Mouse (Mus musculus): ENCODE data around the gene Akap13.
"Not testable (repeated sequence)": the region's sequence is repeated elsewhere in the genome, so short reads cannot be mapped to it uniquely, and the experiment has no call there.

Gene Akap13

DNA sequence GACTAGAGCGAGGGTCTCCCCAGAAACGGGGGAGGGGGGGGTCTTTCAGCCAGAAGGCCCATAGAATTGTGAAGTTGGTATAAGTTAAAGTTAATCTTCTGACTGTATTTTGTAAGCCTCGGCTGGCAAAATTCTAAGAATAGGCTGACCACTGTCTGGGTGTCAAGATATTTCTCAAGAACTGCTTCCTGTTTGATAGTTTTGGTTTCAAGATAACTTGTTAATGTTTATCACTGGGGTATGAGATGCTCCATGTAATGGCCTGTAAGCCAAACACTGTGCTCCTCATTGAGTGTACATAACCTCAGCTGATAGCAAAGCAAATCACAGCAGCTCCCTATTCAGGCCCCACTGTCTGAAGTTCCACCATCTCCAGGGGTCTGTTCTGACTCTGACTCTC, 332.0 kb downstream of the Akap13 start:
- no peak for DNase-seq (ENCODE audit: extremely low spot score, low read depth, low spot score)

DNA sequence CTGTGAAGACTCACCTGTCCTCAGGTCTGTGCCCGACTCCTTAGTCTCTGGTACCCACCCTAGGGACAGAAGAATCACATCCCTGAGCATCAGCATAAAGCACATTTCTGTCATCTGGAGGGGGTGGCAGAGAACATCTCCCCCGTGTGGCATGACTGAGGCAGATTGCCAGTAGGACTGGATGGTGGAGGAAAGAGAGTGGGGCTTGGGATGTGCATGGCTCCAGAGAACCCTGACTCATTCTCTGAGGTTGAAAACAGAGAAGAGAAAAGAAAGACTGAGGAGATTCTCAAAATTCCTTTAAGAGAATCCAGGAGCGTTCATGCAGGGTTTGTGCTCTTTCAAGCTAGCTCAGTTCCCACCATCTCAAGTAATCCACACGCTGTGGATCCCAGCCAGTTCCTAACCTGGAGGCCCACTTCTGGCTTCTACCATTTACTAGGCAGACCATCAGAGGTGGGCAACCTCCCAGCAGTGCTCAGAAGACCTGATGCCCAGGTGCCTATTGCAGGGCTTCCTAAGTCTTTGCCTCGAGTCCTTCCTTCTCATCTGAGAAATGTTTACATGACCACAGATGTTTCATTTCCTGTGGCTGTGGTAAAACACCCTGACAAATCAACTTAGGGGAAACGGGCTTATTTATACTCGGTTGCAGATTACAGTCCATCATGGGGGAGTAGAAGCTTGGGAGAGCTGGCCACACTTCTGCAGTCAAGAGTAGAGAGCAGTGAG, 332.9 kb downstream of the Akap13 start:
- DNase-seq (ENCODE audit: extremely low spot score, low read depth, low spot score) = not testable (repeated sequence)

DNA sequence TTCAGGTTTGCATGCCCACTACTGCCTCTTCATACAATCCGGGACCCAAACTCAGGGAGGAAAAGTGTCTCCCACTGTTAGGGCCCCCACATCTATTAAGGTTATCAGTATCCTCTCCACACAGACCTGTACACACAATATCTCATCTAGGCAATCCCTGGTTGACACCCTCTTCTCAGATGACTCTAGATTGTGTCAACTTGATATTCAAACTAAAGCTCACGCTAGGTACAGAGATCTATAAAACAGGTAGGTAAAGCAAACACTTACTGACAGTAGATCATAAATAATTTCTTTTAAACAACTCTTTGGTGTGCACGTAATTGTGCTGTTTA, 333.4 kb downstream of the Akap13 start:
- not testable (repeated sequence) for DNase-seq (ENCODE audit: extremely low spot score, low read depth, low spot score)

DNA sequence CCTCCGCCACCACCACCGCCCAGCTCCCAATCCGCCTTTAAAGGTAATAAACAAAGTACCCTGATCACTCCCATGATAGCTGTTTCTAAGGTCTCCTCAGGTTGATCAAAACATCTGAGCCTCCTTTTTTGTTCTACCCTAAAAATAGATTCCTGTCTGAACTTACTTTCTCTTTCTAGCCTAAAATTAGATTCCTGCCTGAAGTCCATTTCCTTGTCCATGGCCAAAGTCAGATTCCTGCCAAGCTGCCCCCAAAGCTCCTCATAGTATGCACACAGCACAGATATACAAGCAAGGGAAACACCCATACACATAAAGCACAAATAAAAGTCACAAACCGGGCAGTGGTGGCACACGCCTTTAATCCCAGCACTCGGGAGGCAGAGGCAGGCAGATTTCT, 334.4 kb downstream of the Akap13 start:
- DNase-seq (ENCODE audit: extremely low spot score, low read depth, low spot score) = no peak

DNA sequence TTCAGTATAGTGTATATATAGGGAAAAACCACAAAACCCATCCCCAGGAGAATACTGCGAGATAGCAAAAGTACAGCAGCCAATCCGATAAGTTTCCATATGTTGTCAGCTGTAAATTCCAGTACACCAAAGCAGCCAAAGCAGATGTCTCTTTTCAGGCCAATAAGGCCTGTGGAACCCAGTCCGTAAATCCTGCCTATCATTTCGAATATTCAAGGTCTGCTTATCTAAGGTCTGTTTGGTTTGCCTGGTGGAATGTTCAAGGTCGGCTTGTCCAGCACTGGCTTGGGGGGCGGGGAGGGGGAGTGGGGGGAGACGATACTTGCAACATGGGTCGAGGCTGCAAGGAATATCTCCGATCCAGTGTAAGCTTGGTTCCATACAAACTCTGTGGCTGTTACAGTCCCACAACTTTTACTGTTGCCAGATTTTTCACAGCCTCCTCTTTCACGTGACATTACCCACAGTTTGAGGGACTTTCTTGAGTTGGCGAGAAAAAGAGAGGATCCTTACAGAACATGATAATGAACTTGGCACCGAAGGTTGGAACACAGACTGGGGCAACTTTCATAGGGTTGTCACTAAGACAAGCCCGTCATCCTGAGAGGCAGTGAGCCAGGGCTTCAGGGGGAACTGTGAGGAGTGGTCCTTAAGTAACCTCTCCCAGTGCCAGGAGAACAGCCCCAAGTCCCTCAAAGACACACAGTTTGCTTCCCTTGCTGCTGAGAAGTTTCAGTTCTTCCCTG, 335.9 kb downstream of the Akap13 start:
- DNase-seq (ENCODE audit: extremely low spot score, low read depth, low spot score) = not testable (repeated sequence)

DNA sequence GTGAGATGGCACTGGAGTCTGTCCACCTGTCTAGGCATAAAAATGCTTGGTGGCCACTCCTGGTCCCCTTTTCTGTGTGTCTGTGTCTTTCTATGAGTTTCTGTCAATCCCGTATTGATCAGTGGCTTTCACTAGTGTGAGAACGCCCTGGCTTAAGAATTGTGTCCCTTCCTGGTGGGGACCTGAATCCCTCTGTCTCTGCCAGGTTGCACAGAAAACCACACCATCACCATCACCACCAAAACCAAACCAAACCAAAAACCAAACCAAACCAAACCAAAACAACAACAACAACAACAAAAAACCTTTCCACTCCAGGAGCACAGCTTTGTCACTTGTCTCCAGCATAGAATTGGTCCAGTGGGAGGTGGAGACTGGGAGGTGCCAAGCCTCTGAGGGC, 337.8 kb downstream of the Akap13 start:
- no peak for DNase-seq (ENCODE audit: extremely low spot score, low read depth, low spot score)

DNA sequence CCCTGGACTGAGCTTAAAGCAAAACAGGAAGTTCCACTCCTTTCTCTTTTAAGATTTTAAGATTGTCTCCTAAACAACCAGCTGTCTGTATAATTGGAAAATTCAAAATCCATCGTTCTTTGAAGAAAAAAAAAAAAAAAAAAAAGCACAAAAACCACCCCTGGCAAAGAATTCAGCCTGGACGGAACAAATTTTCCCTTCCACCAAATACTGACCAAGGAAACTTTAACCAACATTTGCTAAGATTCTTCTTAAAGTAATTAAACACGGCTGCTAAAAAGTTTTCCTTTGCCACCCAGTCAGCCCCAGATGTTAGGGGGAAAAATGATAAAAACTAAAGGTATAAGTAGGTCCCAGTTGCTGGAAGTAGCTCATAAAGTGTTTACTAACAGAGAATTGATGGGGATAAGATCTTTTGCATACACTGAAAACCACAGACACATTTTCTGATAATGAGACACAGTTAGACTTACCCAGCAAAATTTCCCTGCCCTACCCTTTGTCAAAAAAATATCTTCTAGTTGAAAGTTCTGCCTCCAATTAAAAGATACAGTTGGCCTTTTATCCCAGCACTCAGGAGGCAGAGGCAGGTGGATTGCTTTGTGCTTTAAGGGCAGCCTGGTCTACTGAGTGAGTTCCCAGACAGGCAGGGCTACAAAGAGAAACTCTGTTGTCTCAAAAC, 338.5 kb downstream of the Akap13 start:
- no peak for DNase-seq (ENCODE audit: extremely low spot score, low read depth, low spot score)

DNA sequence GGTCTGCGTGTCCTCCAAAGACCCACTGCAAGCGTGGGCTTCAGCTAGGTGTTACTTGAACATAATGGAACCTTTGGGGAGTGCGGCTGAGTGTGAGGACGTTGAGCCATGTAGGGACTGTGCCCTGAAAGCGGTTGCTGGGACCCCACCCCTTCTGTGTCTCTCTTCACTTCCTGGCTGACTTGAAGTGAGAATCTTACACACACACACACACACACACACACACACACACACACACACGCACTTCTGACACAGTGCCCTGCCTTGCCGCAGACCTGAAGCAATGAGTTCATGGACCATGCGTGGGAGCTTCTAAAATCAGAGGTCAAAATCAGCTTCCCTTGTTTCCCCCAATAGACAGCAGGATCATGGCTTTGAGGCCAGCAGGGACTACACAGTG, 339.8 kb downstream of the Akap13 start:
- no peak for DNase-seq (ENCODE audit: extremely low spot score, low read depth, low spot score)

DNA sequence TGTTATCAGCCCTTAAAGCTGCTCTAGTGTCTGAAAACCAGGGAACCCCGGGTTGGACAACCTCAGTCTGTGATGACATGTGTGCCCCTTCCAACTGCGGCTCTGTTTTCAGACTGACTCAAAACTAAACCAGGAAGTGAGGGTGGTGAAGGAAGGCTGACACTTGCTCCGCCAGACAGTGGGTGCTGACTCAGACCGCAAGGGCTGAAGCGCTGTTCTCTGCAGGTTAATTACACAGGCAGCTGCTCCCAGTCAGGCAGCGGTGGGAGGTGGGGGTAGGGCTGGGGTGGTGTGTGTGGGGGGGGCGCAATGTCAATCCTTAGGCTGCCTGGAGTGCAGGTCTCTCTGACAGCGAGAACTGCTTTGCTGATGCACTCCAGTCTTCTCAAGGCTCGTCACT, 341.1 kb downstream of the Akap13 start:
- DNase-seq (ENCODE audit: extremely low spot score, low read depth, low spot score) = no peak

DNA sequence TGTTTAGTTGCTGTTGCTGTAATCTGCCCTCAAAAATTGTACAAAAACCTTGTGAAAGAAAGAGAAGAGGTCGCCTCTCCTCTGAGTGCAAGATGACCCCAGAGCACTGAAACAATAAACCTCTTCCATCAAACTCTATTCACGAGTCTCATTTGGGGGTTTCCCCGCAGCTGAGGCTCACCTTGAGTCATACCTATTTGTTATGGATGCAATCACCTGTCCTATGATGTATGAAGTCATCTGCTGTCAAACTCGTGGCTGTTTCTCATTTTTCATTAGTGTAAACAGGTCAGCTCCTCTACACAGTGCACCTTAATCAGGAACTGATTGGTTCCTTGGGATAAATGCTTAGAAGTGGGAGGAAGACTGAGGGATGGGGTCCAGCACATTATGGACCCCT, 345.2 kb downstream of the Akap13 start:
- no peak for DNase-seq (ENCODE audit: extremely low spot score, low read depth, low spot score)

DNA sequence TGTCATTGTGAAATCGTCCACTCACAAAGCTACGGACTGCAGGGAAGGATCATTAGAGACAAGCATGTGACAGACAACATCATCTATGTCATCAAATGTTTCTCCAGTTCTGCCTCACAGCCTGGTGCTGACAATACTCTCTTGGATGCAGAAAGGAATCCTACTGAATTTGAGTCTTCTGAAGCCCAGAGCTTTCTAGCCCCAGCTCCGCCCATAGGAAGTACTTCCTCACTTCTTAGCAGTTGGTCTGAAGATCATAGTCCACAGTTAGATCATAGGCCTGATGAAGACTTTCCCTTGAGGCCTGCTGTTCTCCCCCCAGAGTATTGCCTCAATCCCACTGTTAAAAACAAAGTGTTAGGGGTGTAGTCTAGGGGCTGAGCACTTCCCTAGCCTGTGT, 345.7 kb downstream of the Akap13 start:
- DNase-seq (ENCODE audit: extremely low spot score, low read depth, low spot score) = no peak

DNA sequence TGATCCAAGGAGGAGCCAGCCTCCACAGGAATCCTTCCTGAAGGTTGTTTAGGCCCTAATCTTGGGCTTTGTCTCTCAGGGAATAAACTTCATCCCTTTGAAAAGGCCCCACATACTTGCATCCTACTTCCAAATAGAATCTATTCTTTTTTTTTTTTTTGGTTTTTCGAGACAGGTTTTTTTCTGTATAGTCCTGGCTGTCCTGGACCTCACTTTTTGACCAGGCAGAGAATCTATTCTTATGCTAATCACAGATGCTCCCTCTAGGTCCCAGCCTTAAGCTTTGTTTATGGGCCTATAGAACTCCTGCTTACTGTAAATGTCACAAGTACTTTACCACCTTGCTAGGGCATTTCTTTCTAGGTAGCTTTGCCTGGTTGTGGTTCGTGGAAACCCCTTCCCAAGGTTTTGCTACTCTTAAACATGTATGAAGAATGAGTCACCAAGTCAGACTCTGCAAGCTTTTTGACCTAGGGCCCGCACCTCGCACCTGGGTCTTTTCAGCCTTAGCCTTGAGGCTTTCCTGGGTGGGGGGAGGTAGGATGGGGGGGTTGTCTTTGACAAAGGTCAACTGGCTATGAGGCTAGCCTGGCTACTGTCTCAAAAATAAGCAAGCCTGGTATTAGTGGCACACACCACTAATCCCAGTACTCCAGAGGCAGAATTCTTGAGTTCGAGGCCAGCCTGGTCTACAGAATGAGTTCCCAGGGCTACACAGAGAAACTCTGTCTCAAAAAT, 346.5 kb downstream of the Akap13 start:
- no peak for DNase-seq (ENCODE audit: extremely low spot score, low read depth, low spot score)

DNA sequence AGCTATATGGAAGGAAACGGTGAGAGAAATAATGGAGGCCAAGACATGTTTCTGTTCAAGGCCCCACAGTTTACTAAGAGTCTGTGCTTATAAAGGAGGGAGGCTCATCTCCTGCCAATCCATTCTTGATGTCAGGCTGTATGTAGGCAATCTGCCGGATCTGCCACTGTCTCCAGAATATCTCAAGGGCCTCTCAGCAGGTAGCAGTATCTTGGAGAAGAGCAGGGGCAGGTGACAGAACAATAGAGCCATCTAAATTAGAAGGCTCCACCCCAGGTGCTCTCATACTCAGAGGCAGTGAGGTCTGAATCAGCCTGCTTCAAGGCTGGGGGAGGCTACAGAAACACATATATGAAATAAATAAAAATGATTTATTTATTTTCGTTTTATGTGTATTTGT, 347.6 kb downstream of the Akap13 start:
- DNase-seq (ENCODE audit: extremely low spot score, low read depth, low spot score) = no peak
